Mouse (Mus musculus): ENCODE measurements around the gene Lmntd2. TPM values are rescaled to one million over a fixed set of nuclear protein-coding genes. Genes with fewer than 3 reads are reported as not detected.
A peak's percentile ranks its signal among the peaks of the same experiment; 100 is the strongest.

Lmntd2 gene
- polyA plus RNA-seq, 1 experiment from 2014 or later, result 3.8 TPM

DNA sequence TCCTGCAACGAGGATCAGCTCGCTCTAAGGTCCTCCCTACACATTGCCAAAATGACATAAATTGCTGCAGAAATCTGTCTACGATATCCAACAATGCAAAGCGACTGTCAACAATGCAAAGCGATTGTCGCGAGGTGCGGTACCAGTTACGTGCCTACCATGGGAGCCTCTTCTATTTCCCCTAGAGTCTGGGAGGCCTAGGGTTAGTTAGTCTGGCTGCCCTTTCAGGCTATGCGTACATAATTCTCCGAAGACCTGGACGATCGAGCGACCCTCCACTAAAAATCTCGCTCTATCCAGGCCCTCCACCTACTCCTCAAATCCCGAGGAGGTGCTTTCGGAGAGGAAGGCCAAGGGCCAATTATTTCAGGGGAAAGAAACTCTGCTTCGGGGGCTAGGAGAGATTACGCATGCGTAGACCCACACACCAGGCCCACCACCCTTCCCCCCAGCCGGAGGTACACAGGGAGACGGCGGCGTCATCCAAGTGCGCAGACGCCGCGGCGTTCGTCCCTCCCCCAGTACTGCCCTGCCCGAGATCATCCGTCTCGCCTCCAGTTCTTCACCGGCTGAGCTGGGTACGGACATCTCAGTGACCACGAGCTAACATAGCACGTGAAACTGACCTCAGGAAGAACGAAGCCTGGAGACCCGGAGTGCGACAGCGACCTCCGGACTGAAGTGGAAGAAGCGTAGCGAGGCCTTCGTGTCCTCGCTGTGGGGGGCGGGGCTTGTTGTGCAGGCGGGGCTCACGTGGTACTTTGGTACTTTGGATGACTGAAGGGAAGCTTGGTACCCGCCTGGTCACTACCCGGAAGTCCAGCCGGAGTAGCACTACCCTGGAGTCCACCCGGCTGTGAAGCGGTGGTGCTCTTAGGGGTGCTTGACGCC, 41.5 kb downstream of the Lmntd2 start, which contains the start of gene Rnh1:
Rnh1 (minus strand) TSS at position 742 of the 891 bp plus-strand sequence.
- H3K36me3 ChIP-seq (ENCODE audit: control insufficient read depth, insufficient read depth, low read length), result no peaks in the 10 kb centered on the region
- H3K27ac ChIP-seq (replicated peaks; ENCODE audit: low read depth, low read length), result peak within 1 kb of the TSS; percentile 86
- H3K4me3 ChIP-seq (ENCODE audit: low read depth, low read length), result peak within 1 kb of the TSS; percentile 44
- no peaks in the 10 kb centered on the region for H3K27me3 ChIP-seq (ENCODE audit: control insufficient read depth, insufficient read depth, low read length)
- ATAC-seq (ENCODE audit: insufficient number of reproducible peaks, low FRiP score, low TSS enrichment, low read depth) (peak; percentile 95), DNase-seq (ENCODE audit: low spot score) (peak; percentile 94)
- no peaks in the 10 kb centered on the region for H3K9me3 ChIP-seq (ENCODE audit: control insufficient read depth, low read length)
- WGBS, result 5% methylated on average over 55 of the region's 55 CpGs
- H3K4me2 ChIP-seq (ENCODE audit: low read depth, severe bottlenecking), result peak within 1 kb of the TSS; percentile 61
- H3K4me1 ChIP-seq (ENCODE audit: control insufficient read depth, insufficient read depth, low read length), result peaks cover 12% of the 10 kb centered on the region
- peak within 1 kb of the TSS; percentile 65 for H3K9ac ChIP-seq (ENCODE audit: low read length)

GRCm38 (mm10) chr7:141169866-141170265, 44.0 kb downstream of the Lmntd2 start:
- Histone ChIP-seq H3K9me3 (ENCODE audit: control insufficient read depth, low read length) (no peaks in the 10 kb centered on the region), H3K4me3 (ENCODE audit: low read depth, low read length) (no peak overlapping the region), H3K27me3 (ENCODE audit: control insufficient read depth, insufficient read depth, low read length) (no peaks in the 10 kb centered on the region), H3K36me3 (ENCODE audit: control insufficient read depth, insufficient read depth, low read length) (no peaks in the 10 kb centered on the region), H3K9ac (ENCODE audit: low read length) (no peak overlapping the region), H3K4me2 (ENCODE audit: low read depth, severe bottlenecking) (no peak overlapping the region), H3K4me1 (ENCODE audit: control insufficient read depth, insufficient read depth, low read length) (peaks cover 12% of the 10 kb centered on the region), H3K27ac (replicated peaks; ENCODE audit: low read depth, low read length) (no peak overlapping the region)
- DNase-seq (ENCODE audit: low spot score) (no peak), ATAC-seq (ENCODE audit: insufficient number of reproducible peaks, low FRiP score, low TSS enrichment, low read depth) (no peak)

DNA sequence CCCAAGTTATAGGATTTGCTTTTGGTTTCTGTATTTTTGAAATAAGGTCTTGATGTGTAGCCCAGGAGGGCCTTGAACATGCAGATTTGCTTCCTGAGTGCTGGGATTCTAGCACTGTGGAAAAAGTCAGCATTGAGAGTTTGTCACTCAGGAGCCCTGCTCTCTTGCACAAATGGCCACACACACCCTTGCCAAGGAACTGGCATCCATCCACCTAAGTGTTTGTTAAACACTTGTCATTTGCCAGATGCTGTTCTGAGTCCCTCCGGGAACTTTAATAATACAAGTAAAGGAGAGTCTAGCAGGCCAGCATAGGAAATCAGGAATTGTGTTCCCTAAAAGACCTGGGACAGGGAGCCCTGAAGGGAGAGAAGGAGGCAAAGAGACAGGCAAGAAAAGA, 44.6 kb downstream of the Lmntd2 start:
- ATAC-seq (ENCODE audit: insufficient number of reproducible peaks, low FRiP score, low TSS enrichment, low read depth) (no peak), DNase-seq (ENCODE audit: low spot score) (no peak)
- H3K4me2 ChIP-seq (ENCODE audit: low read depth, severe bottlenecking), result no peak overlapping the region
- H3K4me3 ChIP-seq (ENCODE audit: low read depth, low read length), result no peak overlapping the region
- H3K9ac ChIP-seq (ENCODE audit: low read length), result no peak overlapping the region
- H3K36me3 ChIP-seq (ENCODE audit: control insufficient read depth, insufficient read depth, low read length), result no peaks in the 10 kb centered on the region
- WGBS, result 91% methylated on average over 1 of the region's 1 CpGs
- no peaks in the 10 kb centered on the region for H3K9me3 ChIP-seq (ENCODE audit: control insufficient read depth, low read length)
- no peak overlapping the region for H3K27ac ChIP-seq (replicated peaks; ENCODE audit: low read depth, low read length)
- H3K4me1 ChIP-seq (ENCODE audit: control insufficient read depth, insufficient read depth, low read length), result peaks cover 12% of the 10 kb centered on the region
- H3K27me3 ChIP-seq (ENCODE audit: control insufficient read depth, insufficient read depth, low read length), result no peaks in the 10 kb centered on the region

DNA sequence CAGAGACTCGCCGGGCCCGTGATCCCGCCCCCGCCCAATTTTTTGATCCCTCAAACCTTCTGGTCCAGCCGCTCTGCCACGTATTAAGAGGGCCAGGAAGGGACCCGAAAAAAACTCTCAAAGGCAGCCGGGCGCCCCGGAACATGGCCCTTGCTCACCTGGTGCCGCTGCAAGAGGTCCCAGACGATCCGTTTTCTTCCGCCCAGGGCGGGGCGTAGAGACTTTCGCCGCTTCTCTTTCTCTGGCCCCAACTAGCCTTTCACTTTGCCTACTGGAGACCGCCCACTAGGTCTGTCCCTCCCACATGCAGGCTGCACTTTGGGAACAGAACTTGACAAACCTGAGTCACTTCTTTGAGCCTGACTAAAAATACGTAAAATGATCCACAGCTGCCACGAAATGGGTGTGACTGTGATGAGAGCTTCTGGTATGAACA, 45.3 kb downstream of the Lmntd2 start:
- Histone ChIP-seq H3K36me3 (ENCODE audit: control insufficient read depth, insufficient read depth, low read length) (peaks cover 2% of the 10 kb centered on the region; the same call in 1 of the 2 replicates), H3K9me3 (ENCODE audit: control insufficient read depth, low read length) (no peaks in the 10 kb centered on the region), H3K4me1 (ENCODE audit: control insufficient read depth, insufficient read depth, low read length) (peaks cover 12% of the 10 kb centered on the region), H3K4me3 (ENCODE audit: low read depth, low read length) (peak overlapping the region; percentile 47), H3K9ac (ENCODE audit: low read length) (peak overlapping the region; percentile 78), H3K27me3 (ENCODE audit: control insufficient read depth, insufficient read depth, low read length) (no peaks in the 10 kb centered on the region), H3K4me2 (ENCODE audit: low read depth, severe bottlenecking) (peak overlapping the region; percentile 78), H3K27ac (replicated peaks; ENCODE audit: low read depth, low read length) (no peak overlapping the region)
- peak; percentile 61 for DNase-seq (ENCODE audit: low spot score)
- ATAC-seq (ENCODE audit: insufficient number of reproducible peaks, low FRiP score, low TSS enrichment, low read depth), result no peak
- WGBS, result 2% methylated on average over 22 of the region's 22 CpGs

GRCm38 (mm10) chr7:141167901-141168517, 45.9 kb downstream of the Lmntd2 start:
- 14% methylated on average over 7 of the region's 7 CpGs for WGBS
- Histone ChIP-seq H3K27ac (replicated peaks; ENCODE audit: low read depth, low read length) (no peak overlapping the region), H3K27me3 (ENCODE audit: control insufficient read depth, insufficient read depth, low read length) (no peaks in the 10 kb centered on the region), H3K4me3 (ENCODE audit: low read depth, low read length) (peak overlapping the region; percentile 47), H3K4me2 (ENCODE audit: low read depth, severe bottlenecking) (peak overlapping the region; percentile 78), H3K9me3 (ENCODE audit: control insufficient read depth, low read length) (no peaks in the 10 kb centered on the region), H3K36me3 (ENCODE audit: control insufficient read depth, insufficient read depth, low read length) (peaks cover 2% of the 10 kb centered on the region; the same call in 1 of the 2 replicates), H3K4me1 (ENCODE audit: control insufficient read depth, insufficient read depth, low read length) (peaks cover 8% of the 10 kb centered on the region), H3K9ac (ENCODE audit: low read length) (peak overlapping the region; percentile 78)
- no peak for DNase-seq (ENCODE audit: low spot score)
- ATAC-seq (ENCODE audit: insufficient number of reproducible peaks, low FRiP score, low TSS enrichment, low read depth), result no peak

- Histone ChIP-seq H3K4me1 (ENCODE audit: control insufficient read depth, insufficient read depth, low read length) (peaks cover 5% of the 10 kb centered on the region), H3K4me3 (ENCODE audit: low read depth, low read length) (no peak overlapping the region), H3K27me3 (ENCODE audit: control insufficient read depth, insufficient read depth, low read length) (no peaks in the 10 kb centered on the region), H3K27ac (replicated peaks; ENCODE audit: low read depth, low read length) (no peak overlapping the region), H3K36me3 (ENCODE audit: control insufficient read depth, insufficient read depth, low read length) (peaks cover 11% of the 10 kb centered on the region), H3K4me2 (ENCODE audit: low read depth, severe bottlenecking) (no peak overlapping the region), H3K9me3 (ENCODE audit: control insufficient read depth, low read length) (no peaks in the 10 kb centered on the region), H3K9ac (ENCODE audit: low read length) (no peak overlapping the region)
- 89% methylated on average over 6 of the region's 6 CpGs for WGBS
- ATAC-seq (ENCODE audit: insufficient number of reproducible peaks, low FRiP score, low TSS enrichment, low read depth), result no peak
- no peak for DNase-seq (ENCODE audit: low spot score)
These were observed 49.0 kb downstream of the Lmntd2 start for GRCm38 (mm10) chr7:141164850-141165249.

DNA sequence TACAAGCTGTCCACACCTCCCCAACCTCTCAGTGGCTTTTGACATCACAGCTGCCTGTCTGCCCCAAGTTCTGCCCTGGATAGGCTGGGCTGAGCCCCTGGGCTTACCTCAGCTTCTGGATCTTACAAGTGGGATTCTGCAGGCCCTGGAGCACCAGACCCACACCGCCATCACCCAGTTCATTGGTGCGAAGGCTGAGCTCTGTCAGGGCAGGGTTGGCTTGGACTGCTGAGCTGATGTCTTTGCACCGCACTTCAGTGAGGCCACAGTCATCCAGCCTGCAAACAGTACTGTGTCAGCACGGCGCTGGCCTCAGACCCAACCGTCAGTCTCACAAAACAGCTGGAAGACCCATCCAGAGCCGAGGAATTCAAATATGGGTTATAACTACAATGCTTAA, 49.5 kb downstream of the Lmntd2 start:
- Histone ChIP-seq H3K4me3 (ENCODE audit: low read depth, low read length) (no peak overlapping the region), H3K27me3 (ENCODE audit: control insufficient read depth, insufficient read depth, low read length) (no peaks in the 10 kb centered on the region), H3K9ac (ENCODE audit: low read length) (no peak overlapping the region), H3K36me3 (ENCODE audit: control insufficient read depth, insufficient read depth, low read length) (peaks cover 11% of the 10 kb centered on the region), H3K9me3 (ENCODE audit: control insufficient read depth, low read length) (no peaks in the 10 kb centered on the region), H3K27ac (replicated peaks; ENCODE audit: low read depth, low read length) (no peak overlapping the region), H3K4me2 (ENCODE audit: low read depth, severe bottlenecking) (no peak overlapping the region), H3K4me1 (ENCODE audit: control insufficient read depth, insufficient read depth, low read length) (peaks cover 5% of the 10 kb centered on the region)
- ATAC-seq (ENCODE audit: insufficient number of reproducible peaks, low FRiP score, low TSS enrichment, low read depth), result no peak
- WGBS, result 97% methylated on average over 7 of the region's 7 CpGs
- no peak for DNase-seq (ENCODE audit: low spot score)
